In the genomic region with DNA sequence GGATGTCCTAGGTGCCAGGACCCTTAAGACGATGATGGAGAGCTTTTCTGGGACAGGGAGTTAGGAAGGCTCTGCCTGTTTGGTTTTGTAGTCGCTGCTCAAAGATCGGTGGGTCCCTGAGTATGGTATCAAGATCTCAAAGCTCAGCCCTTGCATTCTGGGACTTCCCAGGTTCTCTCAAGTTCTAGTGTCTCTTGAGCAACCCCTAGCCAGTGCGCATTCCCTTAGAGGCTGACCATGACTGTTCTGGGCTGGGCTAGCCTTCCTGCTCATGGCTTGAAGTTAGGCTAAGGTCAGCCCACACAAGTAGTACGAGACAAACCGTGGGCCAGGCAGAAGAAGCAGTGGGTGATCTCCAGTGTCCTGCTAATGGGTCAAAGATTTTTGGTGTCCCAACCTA, we compare ENCODE assay signal across 8 mouse cellular contexts. TPM values are rescaled to one million over a fixed set of nuclear protein-coding genes. Genes with fewer than 3 reads are reported as not detected.
DNase-seq lines count a peak whose midpoint lies in the region; ATAC-seq and TF ChIP-seq lines count a peak whose summit lies in the region.
"Had no signal": no experiment of that assay in that cellular context is flagged by ENCODE, and none has a peak within 500 bp of the region (broad histone marks: within the 10 kb centered on the region; RNA-seq: fewer than 3 reads in every experiment).

No protein-coding gene starts in this region.

- WGBS in lung, embryonic 14.5 days, result 78% methylated on average over 6 of the region's 6 CpGs
- 85% methylated on average over 6 of the region's 6 CpGs for WGBS in forebrain, postnatal 0 days
- WGBS in limb, embryonic 10.5 days, result 85% methylated on average over 6 of the region's 6 CpGs
- 81% methylated on average over 6 of the region's 6 CpGs for WGBS in neural tube, embryonic 14.5 days

- H3K4me1 ChIP-seq in lung, embryonic 14.5 days (ENCODE audit: insufficient read depth), result peaks cover 2% of the 10 kb centered on the region
- H3K4me1 ChIP-seq in forebrain, postnatal 0 days (ENCODE audit: insufficient read depth), result no peaks in the 10 kb centered on the region
- peaks cover 30% of the 10 kb centered on the region for H3K4me1 ChIP-seq in limb, embryonic 10.5 days
- no peaks in the 10 kb centered on the region for H3K4me1 ChIP-seq in neural tube, embryonic 14.5 days (ENCODE audit: control insufficient read depth, insufficient read depth, low read length)

- TF ChIP-seq CTCF in lung, embryonic 14.5 days (IDR thresholded peaks at IDR 0.05; ENCODE audit: low read depth), result no peak
- no peak for TF ChIP-seq CTCF in forebrain, postnatal 0 days (IDR thresholded peaks at IDR 0.05; ENCODE audit: low read depth)

- peak overlapping the region; percentile 54 for H3K4me3 ChIP-seq in lung, embryonic 14.5 days (ENCODE audit: low read depth, low read length)
- peak overlapping the region; percentile 40 for H3K4me3 ChIP-seq in forebrain, postnatal 0 days (ENCODE audit: low read depth, low read length)
- H3K4me3 ChIP-seq in limb, embryonic 10.5 days, result 0 out of 2 replicates have a peak overlapping the region, but pooled peaks have one; percentile 51
- H3K4me3 ChIP-seq in neural tube, embryonic 14.5 days (ENCODE audit: low read depth, low read length), result peak overlapping the region; percentile 27; the same call in 1 of the 2 replicates

- peaks cover 12% of the 10 kb centered on the region; the same call in 1 of the 2 replicates for H3K27me3 ChIP-seq in lung, embryonic 14.5 days (ENCODE audit: insufficient read depth, low read length)
- peaks cover 16% of the 10 kb centered on the region; the same call in 1 of the 2 replicates for H3K27me3 ChIP-seq in forebrain, postnatal 0 days (ENCODE audit: insufficient read depth, low read length)
- H3K27me3 ChIP-seq in limb, embryonic 10.5 days (ENCODE audit: low read depth, poor library complexity, severe bottlenecking), result peaks cover 52% of the 10 kb centered on the region
- peaks cover 13% of the 10 kb centered on the region; the same call in 1 of the 2 replicates for H3K27me3 ChIP-seq in neural tube, embryonic 14.5 days (ENCODE audit: control insufficient read depth, insufficient read depth, low read length)

- H3K27ac ChIP-seq in lung, embryonic 14.5 days (ENCODE audit: low read depth), result no peak overlapping the region
- H3K27ac ChIP-seq in forebrain, postnatal 0 days (ENCODE audit: low read depth, low read length), result no peak overlapping the region
- no peak overlapping the region for H3K27ac ChIP-seq in limb, embryonic 10.5 days
- H3K27ac ChIP-seq in neural tube, embryonic 14.5 days (ENCODE audit: low read depth, low read length), result no peak overlapping the region

- no peaks in the 10 kb centered on the region for H3K9me3 ChIP-seq in lung, embryonic 14.5 days (ENCODE audit: low read depth, low read length)
- H3K9me3 ChIP-seq in forebrain, postnatal 0 days (ENCODE audit: low read length), result no peaks in the 10 kb centered on the region
- H3K9me3 ChIP-seq in limb, embryonic 10.5 days (replicated peaks), result no peaks in the 10 kb centered on the region
- H3K9me3 ChIP-seq in neural tube, embryonic 14.5 days (ENCODE audit: control insufficient read depth, low read length), result no peaks in the 10 kb centered on the region

- no peak overlapping the region for H3K9ac ChIP-seq in lung, embryonic 14.5 days
- H3K9ac ChIP-seq in forebrain, postnatal 0 days, result no peak overlapping the region
- H3K9ac ChIP-seq in neural tube, embryonic 14.5 days (replicated peaks; ENCODE audit: low read depth, low read length), result no peak overlapping the region

- H3K4me2 ChIP-seq in lung, embryonic 14.5 days, result peak overlapping the region; percentile 76
- H3K4me2 ChIP-seq in forebrain, postnatal 0 days (ENCODE audit: low read depth), result peak overlapping the region; percentile 49
- 0 out of 2 replicates have a peak overlapping the region, but pooled peaks have one; percentile 2 for H3K4me2 ChIP-seq in neural tube, embryonic 14.5 days (ENCODE audit: low read depth, low read length)

- DNase-seq in lung, embryonic 14.5 days, result no peak
- no peak for DNase-seq in lung, postnatal 4 days
- no peak for DNase-seq in forebrain, postnatal 0 days
- DNase-seq in limb, embryonic 10.5 days (ENCODE audit: low spot score), result no peak
- no peak for DNase-seq in spleen, postnatal 4 days (ENCODE audit: low spot score in 2 of 2)
- DNase-seq: cerebellum, postnatal 36 days had no signal

- H3K36me3 ChIP-seq in lung, embryonic 14.5 days (ENCODE audit: insufficient read depth), result peaks cover 3% of the 10 kb centered on the region; the same call in 1 of the 2 replicates
- H3K36me3 ChIP-seq in forebrain, postnatal 0 days (ENCODE audit: insufficient read depth), result 0 out of 2 replicates have a peak, but pooled peaks cover 2% of the 10 kb centered on the region
- H3K36me3 ChIP-seq in limb, embryonic 10.5 days, result no peaks in the 10 kb centered on the region
- H3K36me3 ChIP-seq in neural tube, embryonic 14.5 days (ENCODE audit: control insufficient read depth, insufficient read depth, low read length), result no peaks in the 10 kb centered on the region

- no peak for ATAC-seq in lung, embryonic 14.5 days (ENCODE audit: insufficient read depth)
- no peak for ATAC-seq in forebrain, postnatal 0 days
- no peak for ATAC-seq in neural tube, embryonic 14.5 days (ENCODE audit: low read depth)
- ATAC-seq in monocyte, adult 5-6 weeks (replicated peaks; ENCODE audit: insufficient number of reproducible peaks, low FRiP score, low TSS enrichment, poor library complexity, severe bottlenecking), result no peak

RNA-seq across cellular contexts. Expression of a gene that starts 1.5 kb away (rescaled TPM):
- 7.3 and 8.0 TPM in 2 replicates for polyA plus RNA-seq in lung, embryonic 14.5 days (2014; fragmentation: Nextera tagmentation; extraction: Ambion mirVana)
- total RNA-seq in forebrain, postnatal 0 days (2014; rRNA removed), result 19.5 and 22.5 TPM in 2 replicates
- 9.4 TPM in 2 replicates for polyA plus RNA-seq in forebrain, postnatal 0 days (2015; fragmentation: Nextera tagmentation; extraction: Ambion mirVana)
- 1.7 and 2.2 TPM in 2 replicates for polyA plus RNA-seq in limb, embryonic 10.5 days (2016; fragmentation: Nextera tagmentation; extraction: Ambion mirVana)
- polyA plus RNA-seq in neural tube, embryonic 14.5 days (2014; fragmentation: Nextera tagmentation; extraction: Ambion mirVana), result 3.4 and 4.1 TPM in 2 replicates
- 19.5 to 51.1 TPM (median 31.6 TPM) in 3 replicates for total RNA-seq in monocyte, adult 5-6 weeks (2017)

Comparison
In these comparisons a context has a peak if more than half of its experiments do, and no peak if none do; other contexts are left out.
1. H3K4me2 ChIP-seq: peak in every context shown above with its lines; median percentile 76 in lung, embryonic 14.5 days; 49 in forebrain, postnatal 0 days; 2 in neural tube, embryonic 14.5 days.